Mouse (Mus musculus): ENCODE data around the gene Cep44. TPM values are rescaled to one million over a fixed set of nuclear protein-coding genes. Genes with fewer than 3 reads are reported as not detected.

The Cep44 gene
- 40.0 and 43.9 TPM in 2 replicates for polyA plus RNA-seq (2014; fragmentation: Nextera tagmentation; extraction: Ambion mirVana)

GRCm38 (mm10) chr8:56550558-56551360, at the start of gene Cep44, which contains the start of gene Fbxo8:
TSS of gene Cep44 (minus strand) at chr8:56551047.
TSS of gene Fbxo8 (plus strand) at chr8:56551090.
- ATAC-seq (ENCODE audit: low FRiP score) (peak; percentile 93), DNase-seq (ENCODE audit: low spot score, missing footprints) (peak; percentile 98)
- Histone ChIP-seq H3K9me3 (ENCODE audit: control insufficient read depth, low read length) (no peaks in the 10 kb centered on the region), H3K4me1 (ENCODE audit: control insufficient read depth, insufficient read depth, low read length) (peaks cover 6% of the 10 kb centered on the region; the same call in 1 of the 2 replicates), H3K9ac (ENCODE audit: low read length) (peak within 1 kb of the TSS; percentile 73), H3K4me3 (ENCODE audit: low read depth, low read length) (peak within 1 kb of the TSS; percentile 63), H3K36me3 (ENCODE audit: control insufficient read depth, insufficient read depth, low read length) (no peaks in the 10 kb centered on the region), H3K27me3 (ENCODE audit: control insufficient read depth, insufficient read depth, low read length) (no peaks in the 10 kb centered on the region), H3K27ac (ENCODE audit: low read depth, low read length) (no peak within 1 kb of the TSS), H3K4me2 (peak within 1 kb of the TSS; percentile 62)
- WGBS: 0% methylated on average over 53 of the region's 53 CpGs

- H3K9ac ChIP-seq (ENCODE audit: low read length): no peak overlapping the region
- H3K36me3 ChIP-seq (ENCODE audit: control insufficient read depth, insufficient read depth, low read length): no peaks in the 10 kb centered on the region; the same call in 1 of the 2 replicates
- no peaks in the 10 kb centered on the region for H3K9me3 ChIP-seq (ENCODE audit: control insufficient read depth, low read length)
- H3K27me3 ChIP-seq (ENCODE audit: control insufficient read depth, insufficient read depth, low read length): no peaks in the 10 kb centered on the region
- ATAC-seq (ENCODE audit: low FRiP score): no peak
- H3K4me3 ChIP-seq (ENCODE audit: low read depth, low read length): no peak overlapping the region
- H3K4me2 ChIP-seq: no peak overlapping the region
- DNase-seq (ENCODE audit: low spot score, missing footprints): no peak
- WGBS: 94% methylated on average over 5 of the region's 5 CpGs
- H3K27ac ChIP-seq (ENCODE audit: low read depth, low read length): no peak overlapping the region
- H3K4me1 ChIP-seq (ENCODE audit: control insufficient read depth, insufficient read depth, low read length): no peaks in the 10 kb centered on the region
These were observed 40.7 kb upstream of the Cep44 start for GRCm38 (mm10) chr8:56591502-56591901.

- Histone ChIP-seq H3K9ac (ENCODE audit: low read length) (no peak overlapping the region), H3K4me3 (ENCODE audit: low read depth, low read length) (no peak overlapping the region), H3K4me1 (ENCODE audit: control insufficient read depth, insufficient read depth, low read length) (no peaks in the 10 kb centered on the region), H3K27ac (ENCODE audit: low read depth, low read length) (no peak overlapping the region), H3K4me2 (no peak overlapping the region), H3K9me3 (ENCODE audit: control insufficient read depth, low read length) (no peaks in the 10 kb centered on the region), H3K36me3 (ENCODE audit: control insufficient read depth, insufficient read depth, low read length) (no peaks in the 10 kb centered on the region; the same call in 1 of the 2 replicates), H3K27me3 (ENCODE audit: control insufficient read depth, insufficient read depth, low read length) (no peaks in the 10 kb centered on the region)
- no peak for DNase-seq (ENCODE audit: low spot score, missing footprints)
- 84% methylated on average over 1 of the region's 1 CpGs for WGBS
- ATAC-seq (ENCODE audit: low FRiP score): no peak
These were observed 40.2 kb upstream of the Cep44 start for GRCm38 (mm10) chr8:56591084-56591483.

GRCm38 (mm10) chr8:56589004-56589403, 38.2 kb upstream of the Cep44 start:
- no peak for ATAC-seq (ENCODE audit: low FRiP score)
- Histone ChIP-seq H3K4me3 (ENCODE audit: low read depth, low read length) (no peak overlapping the region), H3K9ac (ENCODE audit: low read length) (no peak overlapping the region), H3K9me3 (ENCODE audit: control insufficient read depth, low read length) (no peaks in the 10 kb centered on the region), H3K27me3 (ENCODE audit: control insufficient read depth, insufficient read depth, low read length) (no peaks in the 10 kb centered on the region), H3K4me2 (no peak overlapping the region), H3K27ac (ENCODE audit: low read depth, low read length) (no peak overlapping the region), H3K36me3 (ENCODE audit: control insufficient read depth, insufficient read depth, low read length) (no peaks in the 10 kb centered on the region; the same call in 1 of the 2 replicates), H3K4me1 (ENCODE audit: control insufficient read depth, insufficient read depth, low read length) (no peaks in the 10 kb centered on the region)
- DNase-seq (ENCODE audit: low spot score, missing footprints): no peak
- 81% methylated on average over 2 of the region's 2 CpGs for WGBS

- ATAC-seq (ENCODE audit: low FRiP score) (no peak), DNase-seq (ENCODE audit: low spot score, missing footprints) (no peak)
- H3K4me3 ChIP-seq (ENCODE audit: low read depth, low read length): no peak overlapping the region
These were observed 32.0 kb upstream of the Cep44 start for GRCm38 (mm10) chr8:56582841-56583240.

GRCm38 (mm10) chr8:56580918-56581317, 30.1 kb upstream of the Cep44 start:
- 90% methylated on average over 4 of the region's 4 CpGs for WGBS
- Histone ChIP-seq H3K27ac (ENCODE audit: low read depth, low read length) (no peak overlapping the region), H3K4me3 (ENCODE audit: low read depth, low read length) (no peak overlapping the region), H3K9me3 (ENCODE audit: control insufficient read depth, low read length) (no peaks in the 10 kb centered on the region), H3K4me2 (no peak overlapping the region), H3K27me3 (ENCODE audit: control insufficient read depth, insufficient read depth, low read length) (no peaks in the 10 kb centered on the region), H3K9ac (ENCODE audit: low read length) (no peak overlapping the region), H3K4me1 (ENCODE audit: control insufficient read depth, insufficient read depth, low read length) (no peaks in the 10 kb centered on the region), H3K36me3 (ENCODE audit: control insufficient read depth, insufficient read depth, low read length) (no peaks in the 10 kb centered on the region)
- DNase-seq (ENCODE audit: low spot score, missing footprints): no peak
- ATAC-seq (ENCODE audit: low FRiP score): no peak

More at GRCm38 (mm10) chr8:56582841-56583240, 32.0 kb upstream of the Cep44 start:
- H3K4me2 ChIP-seq: no peak overlapping the region
- H3K9ac ChIP-seq (ENCODE audit: low read length): no peak overlapping the region
- no peaks in the 10 kb centered on the region for H3K27me3 ChIP-seq (ENCODE audit: control insufficient read depth, insufficient read depth, low read length)
- H3K27ac ChIP-seq (ENCODE audit: low read depth, low read length): no peak overlapping the region
- no peaks in the 10 kb centered on the region for H3K36me3 ChIP-seq (ENCODE audit: control insufficient read depth, insufficient read depth, low read length)
- H3K4me1 ChIP-seq (ENCODE audit: control insufficient read depth, insufficient read depth, low read length): no peaks in the 10 kb centered on the region
- H3K9me3 ChIP-seq (ENCODE audit: control insufficient read depth, low read length): no peaks in the 10 kb centered on the region

DNA sequence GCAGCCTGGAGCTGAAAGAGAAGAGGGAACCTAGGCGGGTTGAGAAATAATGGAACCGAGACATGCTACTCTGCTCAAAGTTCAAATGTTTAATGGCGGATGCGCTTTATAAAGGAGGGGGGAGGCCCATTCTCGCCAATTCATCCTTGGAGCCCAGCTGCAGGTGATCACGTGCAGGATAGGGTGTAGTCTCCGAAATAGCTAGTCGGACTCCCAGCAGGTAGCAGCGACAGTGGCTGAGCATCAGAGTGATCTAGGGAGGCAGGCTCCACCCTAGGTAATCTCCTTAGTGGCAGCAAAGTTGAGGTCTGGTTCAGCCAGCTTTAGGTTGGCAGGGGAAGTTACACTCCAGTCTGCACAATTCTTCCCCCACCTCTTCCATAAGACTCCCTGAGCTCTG, 16.0 kb upstream of the Cep44 start:
- Histone ChIP-seq H3K36me3 (ENCODE audit: control insufficient read depth, insufficient read depth, low read length) (no peaks in the 10 kb centered on the region), H3K9me3 (ENCODE audit: control insufficient read depth, low read length) (no peaks in the 10 kb centered on the region), H3K4me2 (no peak overlapping the region), H3K9ac (ENCODE audit: low read length) (no peak overlapping the region), H3K4me1 (ENCODE audit: control insufficient read depth, insufficient read depth, low read length) (no peaks in the 10 kb centered on the region), H3K4me3 (ENCODE audit: low read depth, low read length) (no peak overlapping the region), H3K27ac (ENCODE audit: low read depth, low read length) (no peak overlapping the region), H3K27me3 (ENCODE audit: control insufficient read depth, insufficient read depth, low read length) (no peaks in the 10 kb centered on the region)
- no peak for DNase-seq (ENCODE audit: low spot score, missing footprints)
- 88% methylated on average over 9 of the region's 9 CpGs for WGBS
- no peak for ATAC-seq (ENCODE audit: low FRiP score)

DNA sequence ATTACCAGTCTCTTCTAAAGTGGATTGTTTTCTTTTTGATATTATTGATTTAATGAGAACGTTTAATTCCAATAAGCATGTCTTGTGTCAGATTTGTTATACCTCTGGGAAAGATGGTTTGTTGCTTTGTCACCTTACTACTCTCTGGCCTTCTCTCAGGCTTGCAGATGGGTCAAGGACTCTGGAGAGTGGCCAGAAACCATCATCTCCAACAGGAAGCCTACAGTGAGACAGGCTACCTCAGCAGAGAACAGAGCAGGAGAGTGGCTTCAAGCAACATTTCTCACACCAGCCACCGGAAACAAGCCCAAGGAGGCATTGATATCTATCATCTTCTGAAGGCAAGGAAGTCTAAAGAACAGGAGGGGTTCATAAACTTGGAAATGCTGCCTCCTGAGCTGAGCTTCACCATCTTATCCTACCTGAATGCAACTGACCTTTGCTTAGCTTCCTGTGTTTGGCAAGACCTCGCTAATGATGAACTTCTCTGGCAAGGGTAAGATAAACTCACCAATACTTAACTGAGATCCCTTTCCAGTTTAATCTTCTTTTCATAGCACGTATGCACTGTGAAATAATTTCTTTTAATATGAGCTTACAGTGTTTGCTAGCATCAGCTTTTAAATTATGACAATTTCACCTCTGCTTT, 13.7 kb upstream of the Cep44 start:
- ATAC-seq (ENCODE audit: low FRiP score) (no peak), DNase-seq (ENCODE audit: low spot score, missing footprints) (no peak)
- WGBS: 85% methylated on average over 4 of the region's 4 CpGs
- Histone ChIP-seq H3K9ac (ENCODE audit: low read length) (no peak overlapping the region), H3K4me3 (ENCODE audit: low read depth, low read length) (no peak overlapping the region), H3K4me2 (no peak overlapping the region), H3K27ac (ENCODE audit: low read depth, low read length) (no peak overlapping the region), H3K36me3 (ENCODE audit: control insufficient read depth, insufficient read depth, low read length) (no peaks in the 10 kb centered on the region), H3K9me3 (ENCODE audit: control insufficient read depth, low read length) (no peaks in the 10 kb centered on the region), H3K4me1 (ENCODE audit: control insufficient read depth, insufficient read depth, low read length) (no peaks in the 10 kb centered on the region), H3K27me3 (ENCODE audit: control insufficient read depth, insufficient read depth, low read length) (no peaks in the 10 kb centered on the region)

DNA sequence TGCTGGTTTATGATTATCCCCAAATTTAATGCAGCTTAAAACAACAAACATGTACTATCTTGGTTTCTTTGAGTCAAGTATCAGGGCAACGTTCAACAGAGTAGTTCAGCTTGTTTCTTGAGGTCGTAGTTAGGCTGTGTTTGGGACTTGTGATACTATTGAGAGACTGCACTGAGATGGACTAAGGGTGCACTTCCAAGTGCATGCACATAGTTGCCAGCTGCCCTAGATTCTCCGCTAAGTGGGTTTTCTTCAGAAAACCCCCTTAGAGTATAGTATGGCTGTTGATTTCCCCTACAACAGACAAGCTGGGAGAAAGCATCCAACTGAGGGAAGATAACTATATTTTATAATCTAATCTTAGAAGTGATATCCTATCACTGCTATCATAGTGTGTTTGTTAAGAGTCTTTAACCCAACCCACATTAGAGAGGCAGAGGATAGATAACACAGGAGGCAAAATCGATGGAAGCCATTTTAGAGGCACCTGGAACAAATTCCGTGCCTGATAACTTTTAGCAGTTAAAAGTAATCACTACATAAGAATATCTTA, 1.8 kb upstream of the Cep44 start:
- peaks cover 6% of the 10 kb centered on the region; the same call in 1 of the 2 replicates for H3K4me1 ChIP-seq (ENCODE audit: control insufficient read depth, insufficient read depth, low read length)
- no peaks in the 10 kb centered on the region for H3K36me3 ChIP-seq (ENCODE audit: control insufficient read depth, insufficient read depth, low read length)
- WGBS: 82% methylated on average over 5 of the region's 5 CpGs
- no peak for ATAC-seq (ENCODE audit: low FRiP score)
- no peak overlapping the region for H3K9ac ChIP-seq (ENCODE audit: low read length)
- no peaks in the 10 kb centered on the region for H3K9me3 ChIP-seq (ENCODE audit: control insufficient read depth, low read length)
- no peaks in the 10 kb centered on the region for H3K27me3 ChIP-seq (ENCODE audit: control insufficient read depth, insufficient read depth, low read length)
- H3K4me2 ChIP-seq: no peak overlapping the region
- no peak for DNase-seq (ENCODE audit: low spot score, missing footprints)
- H3K4me3 ChIP-seq (ENCODE audit: low read depth, low read length): no peak overlapping the region
- no peak overlapping the region for H3K27ac ChIP-seq (ENCODE audit: low read depth, low read length)

Data from midbrain, embryonic 11.5 days (tissue).